Mouse (Mus musculus) brain, adult 2 months (tissue): ENCODE results near the gene Paqr5.
A peak's percentile ranks its signal among the peaks of the same experiment; 100 is the strongest.

Experiments
- DNase-seq: peaks from one replicate; pipeline ENCODE4 v3.0.0; 2011; ENCODE audit warnings: low read depth, low spot score

The Paqr5 gene

DNA sequence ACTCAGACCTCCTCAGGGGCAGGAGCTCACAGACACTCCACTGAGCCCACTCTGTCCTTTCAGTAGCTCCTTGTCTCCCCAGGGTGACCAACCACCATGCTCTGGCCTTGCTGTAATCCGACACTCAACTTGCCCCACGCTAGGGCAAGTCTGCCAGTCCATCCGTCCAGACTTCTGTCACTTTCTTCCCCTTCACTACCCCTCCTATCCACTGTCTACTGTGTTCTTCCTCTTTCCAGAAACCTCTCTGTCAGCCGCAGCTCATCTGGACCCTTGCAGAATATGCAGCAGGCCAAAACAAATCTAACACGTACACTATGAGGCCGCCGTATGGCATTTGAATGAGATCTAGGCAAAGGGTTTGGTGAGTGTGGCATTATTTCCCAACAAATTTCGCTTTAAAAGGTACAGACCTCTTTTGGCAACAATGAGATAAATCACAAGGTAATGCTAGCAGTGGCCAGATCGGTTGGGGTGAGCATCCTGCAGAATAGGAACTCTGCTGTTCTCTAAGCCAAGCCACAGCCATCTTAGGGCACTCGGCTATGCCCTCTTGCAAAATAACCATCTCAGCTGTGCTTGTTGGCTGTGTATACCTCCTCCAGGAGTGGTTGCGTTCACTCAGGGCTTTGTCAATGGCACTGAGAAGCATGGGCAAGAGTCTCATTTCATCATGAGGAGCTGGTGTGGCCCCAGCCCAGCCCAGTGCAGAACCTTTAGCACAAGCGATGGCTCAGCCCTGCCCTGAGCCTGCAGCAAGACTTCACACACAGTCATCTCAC lies 13.1 kb downstream of the Paqr5 start:
- no peak for DNase-seq

GRCm38 (mm10) chr9:62008360-62008759 lies 18.3 kb downstream of the Paqr5 start:
- no peak for DNase-seq

GRCm38 (mm10) chr9:62007028-62007427 lies 19.6 kb downstream of the Paqr5 start:
- DNase-seq = peak; percentile 26

DNA sequence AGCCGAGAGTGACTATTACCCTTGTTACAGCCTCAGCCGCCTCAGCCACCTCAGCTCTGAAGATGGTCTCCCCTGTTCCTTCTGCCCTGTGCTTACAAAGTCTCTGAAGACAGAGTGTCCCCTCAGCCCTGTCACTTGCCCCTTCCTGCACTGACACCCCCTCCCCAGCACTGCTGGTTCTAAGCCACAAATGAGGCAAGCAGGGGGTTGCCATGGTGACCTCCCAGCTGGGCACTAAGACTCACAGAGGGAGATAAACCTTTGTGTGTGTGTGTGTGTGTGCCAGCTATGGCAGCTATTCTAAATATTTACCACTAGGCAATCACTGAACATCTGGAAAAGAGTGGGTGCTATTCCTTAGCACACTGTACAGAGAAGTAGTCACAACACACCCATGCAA lies 23.0 kb downstream of the Paqr5 start:
- DNase-seq = no peak

DNA sequence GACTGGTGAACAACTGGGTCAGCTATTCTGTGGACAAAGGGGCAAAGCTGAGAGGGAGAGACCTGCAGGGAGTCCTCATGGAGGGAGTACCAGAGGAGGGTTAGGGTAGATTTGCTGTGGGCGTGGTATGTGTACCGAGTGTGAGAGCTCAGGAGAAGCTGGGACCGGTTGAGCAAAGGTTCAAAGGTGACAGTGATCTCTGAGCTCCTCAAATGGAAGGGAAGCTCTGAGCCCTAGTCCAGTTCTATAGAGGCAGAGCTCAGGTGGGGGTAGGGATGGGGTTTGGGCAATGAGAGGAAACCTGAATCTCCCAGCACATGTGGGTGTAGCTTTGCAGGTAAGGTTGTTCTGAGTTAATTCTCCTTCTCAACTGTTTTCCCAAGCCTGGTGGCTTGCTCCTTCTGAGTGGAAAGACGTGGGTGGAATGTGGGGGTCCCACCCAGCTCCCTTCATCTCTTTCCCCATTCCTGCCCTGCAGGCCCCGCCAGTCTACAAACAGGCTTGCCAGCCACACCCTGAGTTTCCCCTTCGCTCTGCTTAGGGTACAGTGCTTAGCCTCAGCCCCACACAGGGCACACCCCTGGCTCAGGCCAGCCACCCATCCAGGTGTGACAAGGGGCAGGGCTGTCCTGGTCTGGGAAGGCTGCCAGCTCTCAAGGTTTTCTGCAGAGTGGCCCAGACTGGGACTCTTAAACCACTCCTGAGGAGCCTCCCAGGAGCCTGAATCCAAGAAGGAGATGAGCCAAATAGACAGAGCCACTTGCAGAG lies 26.8 kb downstream of the Paqr5 start:
- no peak for DNase-seq

DNA sequence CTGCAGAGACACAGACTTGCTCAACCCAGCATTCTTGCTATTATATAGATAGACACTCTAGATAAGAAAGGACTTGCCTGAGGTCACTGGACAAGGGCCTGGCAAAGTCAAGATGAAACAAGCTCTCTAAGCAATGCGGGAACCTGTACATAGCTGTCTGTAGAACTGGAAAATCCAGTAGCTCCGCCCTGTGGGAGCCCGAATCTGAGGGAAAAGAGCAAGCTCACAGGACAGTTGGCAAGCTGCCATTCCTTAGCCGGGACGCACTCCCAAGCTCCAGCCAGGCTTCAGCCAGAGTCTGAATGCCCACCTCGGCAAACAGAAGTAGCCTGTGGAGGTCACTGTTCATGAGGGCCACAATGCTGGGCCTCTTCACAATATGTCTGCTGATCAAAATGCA lies 28.8 kb downstream of the Paqr5 start:
- DNase-seq = no peak

DNA sequence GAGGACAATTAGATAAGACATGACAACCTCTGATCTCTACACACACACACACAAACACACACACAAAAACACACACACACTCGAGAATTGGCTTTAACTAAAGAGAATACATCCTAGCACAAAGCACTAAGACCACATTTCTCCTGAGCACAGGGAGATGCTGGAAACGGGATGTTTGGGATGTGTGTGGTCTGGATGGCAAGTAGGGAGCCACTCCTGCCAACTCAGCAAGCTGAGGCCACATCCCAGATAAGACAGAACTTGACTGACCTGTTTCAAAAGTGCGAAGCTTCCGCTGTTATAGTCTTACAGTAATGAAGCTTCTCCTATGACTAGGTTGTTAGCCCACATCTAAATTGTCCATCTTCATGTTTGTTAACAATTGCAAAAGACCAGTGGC lies 35.5 kb downstream of the Paqr5 start:
- DNase-seq = no peak

DNA sequence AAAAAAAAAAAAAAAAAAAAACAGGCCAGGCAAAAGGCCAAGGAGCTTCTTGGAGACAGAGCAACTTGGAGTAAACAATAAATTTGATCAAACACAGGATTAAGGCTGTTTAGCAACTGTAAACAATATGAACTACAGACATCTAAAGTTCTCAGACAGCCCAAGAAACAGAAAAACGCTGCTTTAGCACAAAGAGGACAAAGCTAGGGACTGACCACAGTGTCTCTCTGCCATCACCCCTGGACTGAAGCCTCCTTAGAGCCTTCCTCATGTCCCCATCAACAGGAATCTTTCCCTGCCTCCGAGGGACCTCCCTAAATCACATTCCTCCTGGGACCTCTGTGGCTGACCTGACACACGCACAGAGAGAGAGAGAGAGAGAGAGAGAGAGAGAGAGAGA lies 35.9 kb downstream of the Paqr5 start:
- no peak for DNase-seq

DNA sequence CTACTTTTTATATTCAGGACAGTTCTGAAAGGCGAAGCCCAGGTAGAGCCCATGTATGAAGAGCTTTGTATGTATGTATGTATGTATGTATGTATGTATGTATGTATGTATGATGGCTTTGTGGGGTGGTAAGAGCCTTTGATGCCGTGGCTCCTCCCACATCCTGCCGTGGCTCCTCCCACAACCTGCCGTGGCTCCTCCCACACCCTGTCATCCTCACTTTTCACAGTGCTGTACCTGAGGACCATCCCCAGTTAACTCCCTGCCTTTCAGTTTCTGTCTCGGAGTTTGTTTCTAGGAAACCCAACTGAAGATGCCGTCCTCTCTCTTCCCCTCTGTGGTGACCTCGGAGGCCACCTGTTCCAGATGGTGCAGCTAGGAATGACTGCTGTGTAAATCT lies 40.6 kb downstream of the Paqr5 start:
- DNase-seq = no peak

DNA sequence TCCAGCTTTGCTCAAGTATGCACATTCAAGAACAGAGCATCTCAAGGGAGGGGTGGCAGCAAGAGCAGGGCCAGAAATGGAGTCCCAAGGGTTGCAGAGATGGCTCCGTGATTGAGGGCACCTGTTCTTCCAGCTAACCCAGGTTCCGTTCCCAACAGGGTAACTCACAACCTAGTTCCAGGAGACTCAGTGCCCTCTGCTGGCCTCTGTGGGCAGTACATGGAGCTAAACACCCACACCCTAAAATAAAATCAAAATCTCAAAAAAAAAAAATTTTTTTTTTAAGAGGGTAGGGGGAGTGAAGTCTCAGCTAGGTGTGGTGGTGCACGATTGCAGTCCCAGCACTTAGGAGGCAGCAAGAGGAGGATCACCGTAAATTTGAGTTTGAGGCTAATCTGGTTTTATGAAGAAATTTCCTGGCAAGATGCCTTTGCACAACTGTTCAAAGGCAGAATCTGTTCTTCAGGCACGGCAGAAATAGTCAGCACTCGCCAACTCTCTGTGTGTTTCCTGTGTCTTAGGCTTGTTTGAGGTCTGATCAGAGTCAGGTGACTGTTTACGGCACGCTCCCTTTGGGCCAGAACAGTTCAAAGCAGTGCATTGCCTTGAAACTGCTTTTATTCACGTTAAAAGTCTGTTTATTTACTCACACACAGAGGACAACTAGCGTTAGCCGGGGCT lies 41.3 kb downstream of the Paqr5 start:
- peak; percentile 71 for DNase-seq

- DNase-seq = no peak
Measured at GRCm38 (mm10) chr9:61982940-61983620, 43.6 kb downstream of the Paqr5 start.

GRCm38 (mm10) chr9:61981876-61982275 lies 44.8 kb downstream of the Paqr5 start:
- DNase-seq = no peak

GRCm38 (mm10) chr9:61979983-61980382 lies 46.7 kb downstream of the Paqr5 start:
- DNase-seq = no peak

DNA sequence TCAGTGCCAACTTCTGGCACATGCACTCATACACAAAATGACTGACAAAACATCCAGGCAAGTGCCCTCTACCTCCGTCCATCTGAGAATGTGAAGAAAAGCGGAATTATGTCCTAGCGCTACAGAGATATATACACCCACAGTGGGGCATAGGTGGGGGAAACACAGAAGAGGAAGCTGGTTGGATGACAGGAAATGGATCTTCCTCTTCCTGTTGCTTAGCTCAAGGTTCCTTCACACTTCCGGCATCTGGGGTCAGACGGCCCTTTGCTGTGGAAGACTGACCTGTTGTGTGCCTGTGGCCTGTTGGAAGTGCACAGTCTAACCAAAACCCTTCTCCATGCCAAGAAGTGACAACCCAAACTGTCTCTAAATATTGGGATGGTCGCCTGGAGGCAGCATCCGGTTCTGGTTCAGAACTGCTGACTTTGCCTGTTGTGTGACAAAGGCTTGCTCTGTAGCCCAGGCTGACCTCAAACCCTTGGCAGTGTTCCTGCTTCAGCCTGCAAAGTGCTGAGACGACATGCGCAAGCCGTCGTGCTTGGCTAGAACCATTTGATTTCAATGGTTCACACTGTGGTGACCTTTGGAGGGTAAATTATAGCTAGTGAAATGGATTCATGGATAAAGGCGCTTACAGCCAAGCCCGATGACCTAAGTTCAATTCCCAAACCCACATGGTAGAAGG lies 49.3 kb downstream of the Paqr5 start:
- DNase-seq = no peak

DNA sequence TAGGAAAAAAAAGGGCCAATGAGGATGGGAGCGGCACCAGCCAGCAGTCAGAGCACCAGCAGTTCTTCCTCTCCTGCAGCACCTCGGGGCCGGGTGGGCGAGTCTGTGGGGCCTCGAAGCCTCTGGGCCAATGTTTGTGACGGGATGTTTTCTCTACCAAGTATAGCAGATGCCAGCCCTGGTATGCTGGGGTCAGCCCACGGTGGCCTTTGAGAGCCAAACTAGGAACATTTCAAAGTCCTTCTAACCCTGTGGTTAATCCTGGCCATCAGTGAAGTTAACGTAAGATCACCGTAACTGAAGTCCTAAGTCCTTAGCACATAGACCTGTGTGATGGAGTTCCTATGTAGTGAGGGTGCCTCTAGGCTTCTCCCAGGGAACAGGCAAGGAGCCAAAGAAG lies 54.6 kb downstream of the Paqr5 start:
- DNase-seq = no peak

GRCm38 (mm10) chr9:61971045-61971444 lies 55.6 kb downstream of the Paqr5 start:
- no peak for DNase-seq

DNA sequence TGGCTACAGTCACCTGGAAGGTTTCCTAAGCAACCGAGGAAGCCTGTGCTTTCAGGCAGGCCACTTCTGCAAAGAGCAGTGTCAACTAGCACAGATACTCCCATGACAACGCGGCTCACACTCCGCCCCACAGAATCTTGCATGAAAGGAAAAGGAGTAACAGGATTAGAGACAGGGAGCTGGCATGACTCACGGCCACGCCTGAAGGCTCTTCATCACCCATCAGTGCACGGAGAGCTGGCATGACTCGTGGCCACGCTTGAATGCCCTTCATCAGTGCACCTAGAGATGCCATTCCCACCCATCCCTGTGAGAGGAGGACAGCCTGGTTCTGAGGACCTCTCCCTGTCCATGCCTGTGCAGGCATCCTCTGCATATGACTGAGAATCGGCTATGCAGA lies 59.3 kb downstream of the Paqr5 start:
- peak; percentile 75 for DNase-seq

GRCm38 (mm10) chr9:61965987-61966386 lies 60.7 kb downstream of the Paqr5 start:
- DNase-seq = no peak

DNA sequence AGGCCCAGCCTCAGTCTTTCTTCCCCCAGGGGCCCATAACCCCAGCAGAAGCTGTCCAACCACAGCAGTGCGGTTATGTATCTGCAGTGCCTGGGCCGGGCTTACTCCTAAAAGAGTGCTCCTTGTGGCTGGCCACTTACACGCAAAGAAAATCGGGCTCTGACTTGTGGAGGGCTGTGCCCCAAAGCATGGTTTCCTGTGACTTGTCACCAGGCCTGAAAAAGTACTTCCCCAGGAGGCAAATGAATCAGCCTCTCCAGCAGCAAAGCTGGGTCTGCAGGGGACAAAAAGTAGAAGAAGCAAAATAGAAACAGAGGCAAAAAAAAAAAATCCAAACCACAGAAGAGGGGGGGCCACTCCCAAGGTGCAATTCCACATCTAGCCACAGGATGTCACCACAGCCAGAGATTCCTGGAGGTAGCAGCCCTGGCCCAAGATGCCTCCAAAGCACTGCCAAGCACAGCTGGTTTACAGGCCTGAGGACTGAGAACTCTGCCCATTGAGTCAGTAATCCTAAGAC lies 61.2 kb downstream of the Paqr5 start:
- DNase-seq = peak; percentile 85

DNA sequence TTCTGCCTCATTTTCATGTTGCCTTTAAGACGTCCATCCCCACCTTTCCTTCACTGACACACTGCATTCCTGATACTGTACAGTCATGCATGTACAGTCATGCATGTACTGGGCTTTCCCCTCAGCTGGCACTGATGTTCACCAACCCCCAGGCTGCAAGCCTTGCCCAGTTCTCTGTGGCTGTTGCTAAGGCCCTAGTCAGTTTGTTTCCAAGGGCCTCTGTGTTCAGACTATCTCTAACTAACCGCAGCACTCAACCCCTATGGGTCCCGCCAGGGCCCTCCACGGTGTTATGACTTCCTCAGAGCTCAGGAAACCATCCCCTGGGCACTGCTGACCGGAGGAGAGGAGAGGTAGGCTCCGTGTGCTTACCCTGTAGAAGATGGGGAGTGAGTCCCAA lies 63.3 kb downstream of the Paqr5 start:
- DNase-seq = no peak

- DNase-seq = no peak
Measured at GRCm38 (mm10) chr9:61961181-61961580, 65.5 kb downstream of the Paqr5 start.
